Mouse (Mus musculus) lung, adult 2 months (tissue): ENCODE results near the gene 4931422A03Rik.

Source experiments
- CTCF ChIP-seq: fragments of 200-500 bp; IDR thresholded peaks from 2 replicates; pipeline ENCODE4 v1.5.1; 2011; ENCODE audit warnings: mild to moderate bottlenecking, low read length, control low read depth; ENCODE audit not compliant: insufficient read depth
- POLR2A ChIP-seq: fragments of 200-500 bp; IDR thresholded peaks from 2 replicates; pipeline ENCODE4 v1.6.1; 2011; ENCODE audit warnings: low read depth, mild to moderate bottlenecking, control low read depth, low read length, borderline replicate concordance; ENCODE audit errors: extremely low read depth

DNA sequence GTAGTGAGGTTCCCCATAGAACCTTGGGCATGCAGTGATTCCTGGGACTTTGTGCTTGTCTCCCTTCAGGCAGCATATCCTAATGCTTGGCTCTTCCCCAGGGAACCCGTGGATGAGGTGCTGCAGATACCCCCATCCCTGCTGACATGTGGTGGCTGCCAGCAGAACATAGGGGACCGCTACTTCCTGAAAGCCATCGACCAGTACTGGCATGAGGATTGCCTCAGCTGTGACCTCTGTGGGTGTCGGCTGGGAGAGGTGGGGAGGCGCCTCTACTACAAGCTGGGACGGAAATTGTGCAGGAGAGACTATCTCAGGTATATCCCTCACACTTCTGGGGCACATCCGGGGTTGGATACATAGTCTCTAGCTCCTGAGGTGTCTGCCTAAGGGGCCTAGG lies 52.3 kb downstream of the 4931422A03Rik start:
- TF ChIP-seq CTCF (no peak), POLR2A (no peak)
